Mouse (Mus musculus) erythroid progenitor cell, adult 5-6 weeks (primary cell): ENCODE data around the gene Rnf207. TPM values are rescaled to one million over a fixed set of nuclear protein-coding genes. Genes with fewer than 3 reads are reported as not detected.

Experiments used
- ATAC-seq: replicated peaks from 2 replicates; pipeline ENCODE4 v1.8.0; 2016; ENCODE audit warnings: moderate number of reproducible peaks, mild to moderate bottlenecking, moderate TSS enrichment, inconsistent platforms; ENCODE audit not compliant: poor library complexity, low FRiP score, severe bottlenecking
- total RNA-seq, 2 experiments: library from RNA; stranded (forward) in 1 of 2; stranded (reverse) in 1 of 2; fragments of 150-400 nt in 1 of 2; fragments of 186-747, 209-891 nt in 1 of 2; gene quantifications; 2 replicates each; pipeline versions ENCODE4 v1.2.3 to v1.2.4; 2015 to 2017; ENCODE audit warnings: low replicate concordance in 2 of 2

Gene Rnf207
- total RNA-seq, 2 experiments from 2014 or later, result not detected

DNA sequence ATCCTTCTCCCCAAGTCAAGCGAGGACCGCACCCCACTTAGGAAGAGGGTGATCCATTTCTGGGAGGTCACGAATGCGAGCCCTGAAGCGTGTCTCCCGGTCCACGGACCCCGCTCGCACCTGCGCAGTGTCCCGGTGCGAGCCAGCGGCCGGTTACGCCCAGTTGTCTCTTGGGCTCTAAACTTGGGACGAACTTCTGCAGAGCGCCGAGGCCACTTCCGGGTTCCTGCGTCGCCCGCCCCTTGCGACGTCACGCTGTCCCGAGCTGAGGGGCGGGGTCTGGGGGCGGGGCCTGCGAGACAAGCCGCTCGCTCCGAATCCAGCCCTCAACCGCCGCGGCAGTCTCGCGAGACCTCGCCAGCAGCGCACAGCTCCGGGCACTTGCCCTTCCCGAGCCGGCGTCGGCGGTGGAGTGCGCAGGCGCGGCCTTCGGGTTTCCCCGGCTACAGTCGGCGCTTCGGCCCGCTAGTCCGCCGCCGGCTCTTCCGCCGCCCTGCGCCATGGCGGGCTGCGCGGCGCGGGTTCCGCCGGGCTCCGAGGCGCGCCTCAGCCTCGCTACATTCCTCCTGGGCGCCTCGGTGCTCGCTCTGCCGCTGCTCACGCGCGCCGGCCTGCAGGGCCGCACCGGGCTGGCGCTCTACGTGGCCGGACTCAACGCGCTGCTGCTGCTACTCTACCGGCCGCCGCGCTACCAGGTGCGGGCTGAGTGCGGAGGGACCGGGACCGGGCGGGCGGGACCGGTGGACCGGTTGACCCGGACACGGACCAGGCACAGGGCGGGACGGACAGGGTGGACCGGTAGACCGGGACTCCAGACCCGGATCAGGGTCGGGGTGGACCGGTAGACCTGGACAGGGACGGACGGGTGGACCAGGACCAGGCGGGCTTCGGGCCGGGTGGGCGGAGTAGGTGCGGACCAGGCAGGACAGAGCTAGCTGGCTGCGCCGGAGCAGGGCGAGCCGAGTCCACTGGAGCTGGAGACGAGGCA is 21.6 kb downstream of the Rnf207 start, which contains the start of gene Icmt:
Icmt (plus strand) TSS at position 354 of the 988 bp plus-strand sequence.
- ATAC-seq, result peak; percentile 88

DNA sequence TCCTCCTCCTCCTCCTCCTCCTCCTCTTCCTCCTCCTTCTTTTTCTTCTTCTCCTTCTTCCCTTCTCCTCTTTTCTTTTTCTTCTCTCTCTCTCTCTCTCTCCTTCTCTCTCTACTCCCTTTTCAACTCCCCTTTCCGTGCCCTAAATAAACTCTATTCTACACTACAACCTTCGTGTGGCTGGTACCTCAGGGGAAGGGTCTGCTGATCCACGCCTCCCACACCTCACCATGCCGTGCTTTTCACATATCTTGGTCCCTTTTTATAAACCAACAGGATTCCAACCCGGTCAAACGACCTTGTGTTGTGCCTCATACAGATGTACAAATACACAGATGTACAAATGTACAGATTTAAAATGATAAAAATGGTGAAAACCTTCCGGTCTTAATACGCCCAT is 22.4 kb downstream of the Rnf207 start:
- no peak for ATAC-seq

DNA sequence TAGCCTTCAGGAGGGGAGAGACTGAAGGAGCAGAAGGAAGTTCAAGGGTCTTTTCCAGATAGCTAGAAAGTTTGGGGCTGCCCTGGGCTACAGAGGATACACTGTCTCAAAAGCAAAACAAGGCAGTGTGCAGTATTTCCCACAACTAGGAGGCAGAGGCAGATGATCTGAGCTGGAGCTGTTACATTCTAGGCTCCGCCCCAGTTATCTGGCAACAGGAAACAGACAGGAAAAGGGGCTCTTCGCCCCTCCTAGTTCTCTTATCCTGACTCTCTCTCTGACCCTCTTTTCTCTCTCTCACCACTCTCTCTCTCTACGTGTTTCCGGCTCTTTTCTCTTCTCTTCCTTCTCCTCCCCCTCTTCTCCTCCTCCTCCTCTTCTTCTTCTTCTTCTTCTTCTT is 22.9 kb downstream of the Rnf207 start:
- no peak for ATAC-seq

DNA sequence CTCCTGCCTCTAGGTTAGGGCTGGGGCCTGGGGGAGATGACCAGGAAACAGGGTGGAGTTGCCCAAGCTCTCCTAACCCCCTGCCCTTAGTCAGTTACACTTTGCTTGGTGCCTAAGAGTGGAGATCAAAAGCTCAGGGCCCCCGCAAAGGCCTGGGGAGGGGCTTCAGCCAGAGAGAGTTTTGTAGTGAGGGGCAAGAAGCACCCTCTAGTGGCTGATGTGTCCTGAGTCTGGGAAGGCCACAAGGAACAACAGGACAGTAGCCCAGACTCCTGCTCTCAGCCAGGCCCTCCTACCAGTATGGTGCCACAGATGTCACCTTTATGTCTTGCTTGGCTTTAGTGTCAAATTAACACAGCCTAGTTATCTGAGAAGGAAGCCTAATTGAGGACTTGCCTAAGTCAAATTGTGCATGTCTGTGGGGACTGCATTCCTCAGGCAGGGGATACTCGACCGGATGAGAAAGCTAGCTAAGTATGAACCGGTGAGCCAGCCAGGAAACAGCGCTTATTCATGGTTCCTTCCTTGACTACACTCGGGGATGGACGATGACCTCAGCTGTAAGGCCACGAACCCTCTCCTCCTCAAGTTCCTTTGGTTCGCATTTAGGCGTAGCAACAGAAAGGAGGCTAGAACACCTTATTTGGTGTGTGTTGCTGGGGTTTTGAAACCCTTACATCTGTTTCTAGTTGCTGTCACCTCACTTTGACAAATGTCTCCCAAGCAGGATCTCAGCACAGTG is 24.4 kb downstream of the Rnf207 start:
- ATAC-seq, result no peak

DNA sequence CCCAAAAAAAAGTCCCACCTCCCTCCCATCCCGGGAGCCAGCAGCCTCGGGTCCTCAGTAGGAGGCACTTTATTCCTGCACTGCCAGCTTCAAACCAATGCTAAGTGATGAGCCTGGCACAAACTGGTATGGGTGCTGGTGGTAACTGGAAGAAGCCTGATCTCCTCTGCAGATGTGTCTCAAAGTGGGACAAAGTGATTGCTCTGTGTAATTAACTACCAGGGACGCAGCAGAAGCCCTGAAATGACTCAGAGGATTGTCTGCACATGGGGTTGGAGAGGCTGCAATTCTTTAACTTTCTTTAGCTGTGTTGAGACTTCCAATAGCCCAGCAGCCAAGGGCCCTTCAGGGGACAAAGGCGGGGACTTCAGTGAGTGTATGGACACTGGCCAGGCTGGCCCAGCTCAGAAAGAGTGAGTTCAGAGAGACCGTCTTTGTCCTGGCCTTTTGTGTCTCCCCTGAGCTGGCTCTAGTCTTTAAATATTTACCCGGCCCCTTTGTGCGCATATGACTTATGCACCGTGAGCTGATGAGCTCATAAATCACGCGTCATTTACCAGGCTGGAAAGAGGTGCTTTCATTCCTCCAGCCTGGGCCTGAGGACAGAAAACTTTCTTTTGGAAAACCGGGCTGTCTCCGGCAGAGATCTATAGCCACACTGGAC is 26.6 kb downstream of the Rnf207 start:
- ATAC-seq, result no peak

DNA sequence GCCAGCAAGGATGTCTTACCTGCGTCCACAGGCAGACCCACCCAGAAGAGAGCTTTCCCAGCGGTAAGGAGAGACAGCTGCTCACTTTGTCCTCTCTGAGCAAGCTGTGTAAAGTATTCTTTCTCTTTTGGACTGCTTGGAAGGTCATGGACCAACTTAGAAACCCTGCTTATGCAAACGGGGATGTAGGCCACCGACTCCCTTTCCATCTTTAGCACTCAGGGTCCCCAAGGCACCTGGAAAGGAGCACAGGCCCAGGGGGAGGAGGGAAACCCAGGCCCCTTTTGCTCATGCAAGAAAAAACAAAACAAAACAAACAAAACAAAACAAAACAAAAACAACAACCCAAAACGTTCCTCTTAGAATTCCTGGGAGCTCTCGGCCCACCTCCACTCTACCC is 27.2 kb downstream of the Rnf207 start, which contains the start of gene Hes3:
Hes3 (minus strand) TSS at position 101 of the 400 bp plus-strand sequence.
- ATAC-seq, result no peak

DNA sequence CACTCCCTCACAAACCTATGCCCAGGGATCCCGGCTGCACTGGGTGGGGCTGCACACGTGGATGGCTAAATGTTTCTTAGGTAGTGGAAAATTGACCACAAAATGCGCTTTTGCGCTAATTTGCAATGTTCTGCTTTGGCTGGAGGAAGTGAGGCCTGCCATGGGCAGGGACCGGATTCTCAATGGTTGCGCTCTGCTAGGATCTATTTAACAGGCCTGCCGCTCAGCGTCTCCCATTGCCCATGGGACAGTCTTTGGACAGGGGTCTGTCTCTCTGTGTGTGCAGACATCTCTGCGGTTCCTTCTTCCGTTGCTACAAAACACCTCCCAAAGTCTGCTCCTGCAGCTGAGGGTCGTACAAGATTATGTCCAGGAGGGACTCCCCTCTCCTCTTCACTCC is 27.8 kb downstream of the Rnf207 start:
- no peak for ATAC-seq

DNA sequence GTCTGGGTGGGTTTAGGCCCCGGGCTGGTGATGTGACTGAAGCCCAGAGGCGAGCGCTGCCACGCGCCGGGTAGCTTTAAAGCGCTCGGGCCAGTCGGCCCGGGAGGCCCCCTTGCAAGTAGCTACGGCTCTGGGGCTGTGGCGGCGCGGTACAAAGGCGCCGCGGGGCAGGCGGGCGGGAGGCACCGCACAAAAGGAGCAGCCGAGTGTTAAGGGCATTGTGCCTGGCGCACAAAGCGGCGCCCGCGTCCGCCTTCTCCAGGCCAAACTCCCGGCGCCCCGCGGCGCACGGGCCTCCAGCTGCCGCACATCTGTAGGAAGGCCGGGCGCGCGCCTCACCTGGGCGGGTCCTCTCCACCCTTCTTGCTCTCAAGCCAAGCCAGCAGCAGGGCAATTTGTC is 28.4 kb downstream of the Rnf207 start:
- no peak for ATAC-seq

DNA sequence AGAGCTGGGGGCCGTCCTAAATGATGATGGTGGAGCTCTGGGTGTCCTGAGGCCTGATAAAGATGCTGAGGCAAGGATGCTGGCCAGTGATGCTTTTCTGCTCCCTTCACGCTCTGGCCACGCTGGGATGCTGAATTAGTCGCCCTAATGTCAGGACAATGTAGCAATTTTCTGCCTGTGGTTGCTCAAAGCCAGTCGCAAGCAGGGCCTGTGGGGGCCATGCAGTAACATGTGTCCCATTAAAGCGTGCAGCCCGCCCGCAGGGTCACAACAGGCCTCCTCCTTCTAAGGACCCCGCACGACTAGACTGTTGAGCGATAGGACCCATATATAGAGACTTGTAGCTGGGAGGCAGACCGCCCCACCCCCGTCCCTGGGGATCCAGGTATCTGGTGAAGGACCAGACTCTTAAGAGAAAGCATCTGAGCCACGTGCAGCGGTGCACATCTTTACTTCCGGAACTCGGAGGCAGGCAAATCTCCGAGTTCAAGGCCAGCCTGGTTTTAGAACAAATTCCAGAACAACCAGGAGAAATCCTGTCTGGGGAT is 30.3 kb downstream of the Rnf207 start:
- no peak for ATAC-seq

DNA sequence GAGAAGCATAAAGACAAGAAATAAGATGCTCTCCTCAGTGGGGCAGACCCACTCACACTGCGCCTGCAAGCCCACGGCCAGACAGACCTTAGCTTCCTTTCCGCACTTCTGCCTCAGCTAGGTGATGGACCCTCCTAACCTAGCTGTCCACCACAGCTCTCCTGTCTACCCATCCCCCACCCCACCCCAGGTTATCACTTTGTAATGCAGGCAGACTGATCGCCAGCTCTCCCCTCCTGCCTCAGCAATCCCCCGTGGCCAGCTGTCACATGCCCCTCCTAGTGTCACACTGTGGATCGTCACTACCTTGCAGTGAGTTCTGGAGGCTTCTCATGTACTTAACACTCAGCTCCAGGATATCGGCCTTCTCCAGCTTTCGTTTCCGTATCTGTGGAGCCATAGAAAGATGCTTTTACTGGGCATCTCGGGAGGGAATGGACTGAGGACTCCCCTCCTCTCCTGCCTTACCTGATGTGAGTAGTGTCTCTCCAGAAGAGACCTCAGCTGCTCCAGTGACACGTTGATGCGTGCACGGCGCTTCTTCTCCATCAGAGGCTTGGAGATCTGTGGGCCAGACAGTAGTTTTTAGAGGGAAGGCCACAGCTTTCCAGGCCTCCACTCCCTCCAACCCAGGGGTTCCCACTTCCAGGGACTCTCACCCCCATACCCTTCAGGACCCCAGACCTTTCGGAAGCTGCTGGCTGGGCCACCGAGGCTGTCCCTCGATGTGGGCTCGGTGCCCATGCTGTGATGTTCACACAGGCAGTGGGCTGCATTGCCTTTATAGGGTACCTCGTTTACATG is 31.3 kb downstream of the Rnf207 start:
- ATAC-seq, result no peak

DNA sequence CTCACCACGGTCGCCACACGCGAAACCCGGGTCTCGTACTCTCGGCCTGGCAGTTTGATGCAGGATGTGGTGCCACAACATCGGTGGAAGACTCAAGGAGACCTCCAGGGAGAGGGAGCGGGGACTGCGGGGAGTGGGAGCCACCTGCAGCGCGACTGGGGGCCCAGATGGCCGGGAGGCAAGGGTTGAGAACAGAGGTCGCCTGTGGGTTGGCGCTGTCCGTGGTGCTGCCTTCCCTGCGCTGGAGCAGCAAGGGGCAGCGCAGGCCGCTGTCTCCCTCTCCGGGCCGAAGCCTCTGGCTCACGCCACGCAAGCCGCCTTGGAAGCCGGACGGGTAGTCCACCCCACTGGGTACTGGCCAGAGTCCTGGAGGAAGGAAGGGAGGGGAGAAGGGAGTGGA is 31.9 kb downstream of the Rnf207 start:
- ATAC-seq, result no peak

DNA sequence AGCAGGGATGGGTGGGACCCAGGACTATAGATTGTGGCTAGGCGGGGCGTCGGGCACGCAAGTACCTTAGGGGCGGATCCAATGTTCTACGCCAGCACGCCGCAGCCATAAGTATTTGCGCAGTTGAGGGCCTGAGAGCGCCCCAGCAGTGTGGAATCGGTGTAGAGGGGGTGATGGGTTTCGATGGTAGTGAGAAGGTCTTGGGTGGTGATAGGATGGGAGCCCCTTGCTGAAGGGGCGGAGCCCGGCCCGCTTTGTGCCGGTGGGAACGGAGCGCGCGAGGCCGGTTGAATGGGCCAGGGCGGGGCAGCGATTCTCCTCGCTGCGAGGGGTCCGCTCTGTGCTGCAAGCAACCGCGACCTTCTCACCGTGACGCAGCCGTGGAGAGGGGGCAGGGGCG is 32.6 kb downstream of the Rnf207 start:
- ATAC-seq, result no peak

DNA sequence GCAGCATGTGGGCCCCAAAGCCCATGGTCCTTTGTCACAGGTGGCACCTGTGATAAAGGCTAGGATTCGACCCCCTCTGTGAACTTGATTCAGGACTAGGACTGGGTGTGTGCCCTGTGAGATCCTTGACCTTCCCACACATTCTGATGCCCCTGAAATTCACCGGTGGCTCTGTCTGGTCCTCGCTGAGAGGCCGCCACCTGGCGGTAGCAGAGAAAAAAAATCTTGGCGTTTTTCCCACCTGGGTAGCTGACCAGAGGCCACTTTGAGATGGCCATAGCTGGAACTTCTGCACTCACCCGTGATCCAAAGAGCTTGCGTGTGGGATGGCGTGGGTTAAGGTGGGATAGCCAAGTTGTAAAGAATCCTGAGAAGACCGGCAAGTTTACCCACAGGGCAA is 33.3 kb downstream of the Rnf207 start:
- no peak for ATAC-seq

DNA sequence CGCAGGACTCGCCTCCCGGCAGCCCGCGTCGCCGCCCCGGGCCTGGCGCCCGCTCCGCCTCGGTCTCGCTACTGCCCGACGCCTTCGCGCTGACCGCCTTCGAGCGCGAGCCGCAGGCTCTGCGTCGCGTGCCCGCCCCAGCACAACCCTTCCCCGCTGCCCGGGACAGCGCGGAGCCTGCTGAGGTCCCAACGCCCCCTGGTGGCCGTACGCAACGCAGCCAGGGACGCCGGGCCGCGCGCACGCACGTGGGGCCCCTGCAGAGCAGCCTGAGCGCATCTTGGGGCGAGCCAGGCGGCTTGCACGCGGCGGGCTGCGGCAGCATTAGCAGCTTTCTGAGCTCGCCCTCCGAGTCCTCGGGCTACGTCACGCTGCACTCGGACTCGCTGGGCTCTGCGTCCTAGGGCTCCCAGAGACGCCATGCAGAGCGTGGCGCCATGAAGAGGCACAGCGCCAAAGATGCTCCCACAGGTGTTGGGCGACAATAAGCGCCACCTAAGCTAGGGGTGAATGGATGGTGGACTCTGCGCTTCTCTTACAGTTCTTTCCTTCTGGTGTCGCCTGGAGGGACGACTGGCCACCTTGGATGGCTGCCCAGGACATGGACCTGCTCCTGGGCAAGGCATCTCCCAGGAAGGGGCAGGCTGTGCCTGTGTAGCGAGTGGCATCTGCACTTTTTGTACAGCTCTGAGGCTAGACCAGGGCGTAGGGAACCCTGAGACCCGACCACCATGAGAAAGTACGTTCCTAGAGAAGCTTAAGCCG is 35.4 kb downstream of the Rnf207 start:
- 0 out of 2 replicates have a peak, but pooled peaks have one; percentile 50 for ATAC-seq

DNA sequence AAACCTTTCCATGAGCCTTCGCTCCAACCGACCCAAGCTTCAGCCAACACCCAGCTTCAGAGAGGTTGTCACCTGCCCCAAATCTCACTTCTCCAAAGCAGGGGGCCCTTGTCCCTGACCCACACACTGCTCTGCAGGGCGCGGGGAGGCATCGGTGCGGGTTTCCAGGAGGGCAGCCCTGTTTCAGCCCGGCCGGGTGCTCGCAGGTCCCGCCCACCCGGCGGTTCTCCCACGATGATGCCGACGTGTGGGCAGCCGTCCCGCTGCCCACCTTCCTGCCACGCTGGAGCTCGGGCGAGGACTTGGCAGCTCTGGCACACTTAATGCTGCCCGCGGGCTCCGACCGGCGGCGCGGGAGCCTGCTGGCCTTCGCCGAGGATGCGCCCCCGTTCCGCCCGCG is 36.1 kb downstream of the Rnf207 start:
- no peak for ATAC-seq

DNA sequence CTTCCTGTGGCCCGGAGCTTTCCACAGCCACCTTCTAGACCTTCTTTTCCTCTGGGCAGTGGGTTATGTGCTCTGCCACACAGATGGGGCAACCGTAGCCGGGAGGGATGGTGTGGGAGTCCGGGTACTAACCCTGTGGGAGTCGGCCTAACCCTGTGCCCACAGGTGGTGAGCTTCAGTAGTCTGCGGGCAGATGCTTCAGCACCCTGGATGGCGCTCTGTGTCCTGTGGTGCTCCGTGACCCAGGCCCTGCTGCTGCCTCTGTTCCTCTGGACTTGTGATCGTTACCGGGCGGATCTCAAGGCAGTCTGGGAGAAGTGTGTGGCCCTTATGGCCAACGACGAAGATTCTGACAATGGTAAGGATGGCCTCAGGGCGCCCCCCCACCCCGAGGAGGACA is 37.2 kb downstream of the Rnf207 start:
- ATAC-seq, result no peak

DNA sequence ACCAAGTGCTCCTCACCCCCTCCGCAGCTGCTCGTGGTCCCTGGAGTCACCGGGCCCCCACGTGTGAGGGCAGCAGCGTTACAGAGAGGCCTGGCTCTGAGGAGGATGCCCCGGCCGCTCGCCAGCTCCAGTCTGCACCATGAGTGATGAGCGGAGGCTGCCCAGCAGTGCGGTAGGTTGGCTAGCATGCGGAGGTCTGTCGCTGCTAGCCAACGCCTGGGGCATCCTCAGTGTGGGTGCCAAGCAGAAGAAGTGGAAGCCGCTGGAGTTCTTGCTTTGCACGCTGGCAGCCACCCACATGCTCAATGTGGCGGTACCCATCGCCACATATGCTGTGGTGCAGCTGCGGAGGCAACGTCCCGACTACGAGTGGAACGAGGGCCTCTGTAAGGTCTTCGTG is 39.8 kb downstream of the Rnf207 start:
- ATAC-seq, result no peak

DNA sequence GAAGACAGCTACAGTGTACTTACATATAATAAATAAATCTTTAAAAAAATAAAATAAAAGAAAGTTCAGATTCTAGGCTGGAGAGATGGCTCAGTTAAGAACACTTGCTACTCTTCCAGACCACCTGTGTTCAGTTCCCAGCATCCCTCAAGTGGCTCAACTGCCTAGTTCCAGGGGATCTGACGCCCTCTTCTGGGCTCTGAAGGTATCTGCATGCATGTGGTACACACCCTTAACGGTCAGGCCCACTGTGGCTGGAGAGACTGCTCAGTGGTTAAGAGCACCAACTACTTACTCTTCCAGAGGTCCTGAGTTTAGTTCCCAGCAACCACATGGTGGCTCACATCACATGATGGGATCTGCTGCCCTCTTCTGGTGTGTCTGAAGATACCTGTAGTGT is 40.9 kb downstream of the Rnf207 start:
- ATAC-seq, result no peak
